15 mouse cellular contexts compared by ENCODE assay signal in the genomic region with DNA sequence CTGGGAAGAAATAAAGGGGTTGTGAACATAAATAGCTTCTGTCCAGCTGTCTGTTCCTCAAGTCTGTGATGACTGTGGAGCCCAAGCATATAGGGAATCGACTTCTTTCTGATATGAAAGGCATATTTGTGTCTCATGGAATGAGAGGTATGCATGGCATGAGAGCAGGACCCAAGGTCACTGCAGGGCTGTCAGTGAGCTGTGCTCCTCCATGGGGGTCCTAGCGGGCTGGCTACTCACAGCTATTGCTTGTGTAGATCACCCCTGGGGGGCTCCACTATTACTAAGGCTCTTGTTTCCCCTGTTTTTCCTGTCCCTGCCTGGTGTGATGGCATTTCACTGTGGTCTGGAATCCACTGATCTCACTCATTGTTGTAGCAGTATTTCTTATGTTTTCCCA.
"Had no signal": no experiment of that assay in that cellular context is flagged by ENCODE, and none has a peak within 500 bp of the region (broad histone marks: within the 10 kb centered on the region; RNA-seq: fewer than 3 reads in every experiment).

No protein-coding gene starts in this region.

- H3K4me1 ChIP-seq: liver, embryonic 13.5 days; midbrain, embryonic 12.5 days; neural tube, embryonic 13.5 days had no signal

- H3K27me3 ChIP-seq: liver, embryonic 13.5 days; lung, embryonic 15.5 days; megakaryocyte, embryonic 14.5 days; midbrain, embryonic 12.5 days; neural tube, embryonic 13.5 days had no signal

- H3K4me2 ChIP-seq: liver, embryonic 13.5 days; lung, embryonic 15.5 days; midbrain, embryonic 12.5 days; neural tube, embryonic 13.5 days had no signal

- H3K9ac ChIP-seq: liver, embryonic 13.5 days; liver, postnatal 0 days; lung, embryonic 15.5 days; midbrain, embryonic 12.5 days; neural tube, embryonic 13.5 days had no signal

- DNase-seq: kidney, postnatal 25 days; liver; liver, embryonic 13.5 days; liver, postnatal 0 days; lung, postnatal 14 days; right cerebral cortex, postnatal 14 days; thymus, postnatal 4 days had no signal

- H3K36me3 ChIP-seq: liver, embryonic 13.5 days; lung, embryonic 15.5 days; midbrain, embryonic 12.5 days; neural tube, embryonic 13.5 days had no signal

- H3K9me3 ChIP-seq: liver, embryonic 13.5 days; lung, embryonic 15.5 days; midbrain, embryonic 12.5 days had no signal

- H3K4me3 ChIP-seq: left cerebral cortex, adult 2 months; liver, embryonic 13.5 days; lung, embryonic 15.5 days; megakaryocyte, embryonic 14.5 days; midbrain, embryonic 12.5 days; neural tube, embryonic 13.5 days had no signal

- ATAC-seq: liver, postnatal 0 days; midbrain, embryonic 16.5 days had no signal

- H3K27ac ChIP-seq: left cerebral cortex, adult 2 months; liver, embryonic 13.5 days; lung, embryonic 15.5 days; macrophage; midbrain, embryonic 12.5 days; neural tube, embryonic 13.5 days; stomach, postnatal 0 days had no signal
